Mouse (Mus musculus) forebrain, embryonic 10.5 days (tissue): ENCODE data around the gene Fam186a. TPM values are rescaled to one million over a fixed set of nuclear protein-coding genes. Genes with fewer than 3 reads are reported as not detected.
"Not testable (repeated sequence)": the region's sequence is repeated elsewhere in the genome, so short reads cannot be mapped to it uniquely, and the experiment has no call there.

Source experiments
- DNase-seq: peaks from one replicate; pipeline ENCODE4 v3.0.0-alpha.2; 2017; ENCODE audit warnings: low spot score; ENCODE audit errors: extremely low spot score
- H3K27ac ChIP-seq: fragments of 300-500 bp; sonication (generic); 2 replicates; pipeline ENCODE4 v1.5.1; 2016; ENCODE audit warnings: mild to moderate bottlenecking
- H3K27me3 ChIP-seq: fragments of 300-500 bp; sonication (generic); 2 replicates; pipeline ENCODE4 v1.6.1; 2016; ENCODE audit warnings: mild to moderate bottlenecking; ENCODE audit not compliant: poor library complexity, severe bottlenecking
- H3K36me3 ChIP-seq: fragments of 300-500 bp; sonication (generic); replicated peaks from 2 replicates; pipeline ENCODE4 v1.6.1; 2016; ENCODE audit warnings: mild to moderate bottlenecking, moderate library complexity
- H3K4me1 ChIP-seq: fragments of 300-500 bp; sonication (generic); 2 replicates; pipeline ENCODE4 v1.6.1; 2016
- H3K4me3 ChIP-seq: fragments of 300-500 bp; sonication (generic); 2 replicates; pipeline ENCODE4 v1.5.1; 2016; ENCODE audit warnings: mild to moderate bottlenecking, moderate library complexity
- H3K9me3 ChIP-seq: fragments of 300-500 bp; sonication (generic); 2 replicates; pipeline ENCODE4 v1.6.1; 2016; ENCODE audit warnings: mild to moderate bottlenecking, moderate library complexity
- WGBS: fragments of 180-500 bp; shearing (Covaris S2); methylation state at CpG from one replicate; pipeline ENCODE4 v1.1.7; 2016; 5-methylcytosine and 5-hydroxymethylcytosine counted together
- polyA plus RNA-seq: library from polyadenylated mRNA; unstranded; fragments of >200 nt; fragmentation: Nextera tagmentation; extraction: Ambion mirVana; gene quantifications from 2 replicates; pipeline ENCODE4 v1.2.1, GENCODE M21; 2016

The Fam186a gene
- polyA plus RNA-seq, 1 experiment from 2014 or later, result 0.01 TPM

- no peak for DNase-seq
- Histone ChIP-seq H3K27ac (no peak overlapping the region), H3K4me3 (no peak overlapping the region), H3K27me3 (no peaks in the 10 kb centered on the region), H3K4me1 (0 out of 2 replicates have a peak, but pooled peaks cover 3% of the 10 kb centered on the region), H3K9me3 (no peaks in the 10 kb centered on the region), H3K36me3 (no peaks in the 10 kb centered on the region)
- WGBS, result 95% methylated on average over 4 of the region's 4 CpGs
Observed at GRCm38 (mm10) chr15:99911785-99912184, 55.1 kb downstream of the Fam186a start.

DNA sequence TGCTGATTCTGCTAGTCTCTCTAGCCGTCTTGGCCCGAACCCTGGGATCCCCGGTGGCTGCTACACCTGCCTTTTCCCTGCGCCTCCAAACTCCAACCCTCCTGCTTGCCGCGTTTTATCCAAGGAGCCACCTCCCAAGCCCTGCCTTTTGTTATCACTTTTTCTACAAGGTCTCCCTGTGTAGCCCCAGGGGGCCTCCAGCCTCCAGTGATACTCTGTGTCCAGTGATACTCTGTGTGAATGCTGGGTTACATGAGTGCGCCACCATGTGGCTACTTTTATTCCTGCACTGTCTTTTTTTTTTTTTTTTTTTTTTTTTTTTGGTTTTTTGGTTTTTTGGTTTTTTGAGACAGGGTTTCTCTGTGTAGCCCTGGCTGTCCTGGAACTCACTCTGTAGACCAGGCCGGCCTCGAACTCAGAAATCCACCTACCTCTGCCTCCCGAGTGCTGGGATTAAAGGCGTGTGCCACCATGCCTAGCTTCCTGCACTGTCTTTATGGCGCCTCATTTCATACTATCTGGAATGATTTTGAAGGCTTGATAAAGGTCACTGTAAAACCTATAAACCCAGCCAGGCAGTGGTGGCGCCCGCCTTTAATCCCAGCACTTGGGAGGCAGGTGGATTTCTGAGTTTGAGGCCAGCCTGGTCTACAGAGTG is 57.4 kb downstream of the Fam186a start:
- H3K27ac ChIP-seq, H3K36me3 ChIP-seq, H3K9me3 ChIP-seq, H3K4me3 ChIP-seq, H3K4me1 ChIP-seq, H3K27me3 ChIP-seq: not testable (repeated sequence)
- peak; percentile 27 for DNase-seq
- 37% methylated on average over 14 of the region's 14 CpGs for WGBS

DNA sequence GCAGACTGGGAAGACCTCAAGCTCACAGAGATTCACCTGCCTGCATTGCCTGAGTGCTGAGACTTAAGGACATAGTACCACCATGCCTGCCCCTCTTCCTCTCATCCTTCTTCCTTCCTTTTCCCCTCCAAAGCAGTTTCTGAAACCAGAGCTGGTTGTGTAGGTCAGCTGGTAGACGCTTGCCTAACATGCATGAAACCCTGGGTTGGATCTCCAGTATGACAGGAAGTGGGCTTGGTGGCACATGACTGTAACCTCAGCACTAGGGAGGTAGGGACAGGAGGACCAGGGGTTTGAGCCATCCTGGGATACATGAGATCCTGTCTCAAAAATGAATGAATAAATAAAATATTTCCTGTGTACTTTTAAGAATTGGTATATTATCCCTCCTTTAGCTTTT is 59.3 kb downstream of the Fam186a start:
- H3K9me3 ChIP-seq, result no peaks in the 10 kb centered on the region
- H3K27ac ChIP-seq, result no peak overlapping the region
- H3K4me3 ChIP-seq, result no peak overlapping the region
- no peaks in the 10 kb centered on the region for H3K27me3 ChIP-seq
- no peaks in the 10 kb centered on the region for H3K36me3 ChIP-seq
- DNase-seq, result no peak
- H3K4me1 ChIP-seq, result 0 out of 2 replicates have a peak, but pooled peaks cover 3% of the 10 kb centered on the region
- 71% methylated on average over 1 of the region's 1 CpGs for WGBS

- H3K4me1 ChIP-seq, result 0 out of 2 replicates have a peak, but pooled peaks cover 3% of the 10 kb centered on the region
- no peak for DNase-seq
- no peaks in the 10 kb centered on the region for H3K9me3 ChIP-seq
- 86% methylated on average over 4 of the region's 4 CpGs for WGBS
- H3K27me3 ChIP-seq, result no peaks in the 10 kb centered on the region
- H3K36me3 ChIP-seq, result no peaks in the 10 kb centered on the region
- H3K4me3 ChIP-seq, result no peak overlapping the region
- no peak overlapping the region for H3K27ac ChIP-seq
Observed at GRCm38 (mm10) chr15:99907041-99907440, 59.8 kb downstream of the Fam186a start.

DNA sequence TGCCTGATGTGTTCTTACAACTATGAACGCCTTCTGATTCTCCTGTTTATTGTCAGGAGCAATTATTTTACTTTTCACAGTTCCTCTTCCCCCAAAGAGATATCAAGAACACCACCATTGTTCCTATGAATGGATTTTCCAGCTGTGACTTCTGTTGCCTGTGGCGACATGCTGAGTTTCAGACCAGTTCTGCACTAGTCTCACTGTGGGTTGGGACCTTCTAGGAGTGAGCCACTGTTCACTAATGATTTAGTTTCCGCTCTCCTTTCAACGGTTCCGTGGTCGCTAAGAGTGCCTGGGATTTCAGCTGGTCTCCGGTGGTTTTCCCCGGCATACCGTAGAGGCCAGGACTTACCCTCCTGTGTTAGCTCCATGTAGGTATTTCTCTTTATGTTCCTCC is 62.0 kb downstream of the Fam186a start:
- DNase-seq, result no peak
- WGBS, result 83% methylated on average over 9 of the region's 9 CpGs
- no peak overlapping the region for H3K27ac ChIP-seq
- H3K27me3 ChIP-seq, result no peaks in the 10 kb centered on the region
- no peak overlapping the region for H3K4me3 ChIP-seq
- no peaks in the 10 kb centered on the region for H3K9me3 ChIP-seq
- H3K36me3 ChIP-seq, result no peaks in the 10 kb centered on the region
- 0 out of 2 replicates have a peak, but pooled peaks cover 3% of the 10 kb centered on the region for H3K4me1 ChIP-seq

- Histone ChIP-seq H3K9me3 (no peaks in the 10 kb centered on the region), H3K4me1 (0 out of 2 replicates have a peak, but pooled peaks cover 2% of the 10 kb centered on the region), H3K36me3 (no peaks in the 10 kb centered on the region), H3K27me3 (no peaks in the 10 kb centered on the region), H3K27ac (no peak overlapping the region), H3K4me3 (no peak overlapping the region)
- 10% methylated on average over 4 of the region's 4 CpGs for WGBS
- peak; percentile 65 for DNase-seq
Observed at GRCm38 (mm10) chr15:99904333-99904732, 62.5 kb downstream of the Fam186a start.

DNA sequence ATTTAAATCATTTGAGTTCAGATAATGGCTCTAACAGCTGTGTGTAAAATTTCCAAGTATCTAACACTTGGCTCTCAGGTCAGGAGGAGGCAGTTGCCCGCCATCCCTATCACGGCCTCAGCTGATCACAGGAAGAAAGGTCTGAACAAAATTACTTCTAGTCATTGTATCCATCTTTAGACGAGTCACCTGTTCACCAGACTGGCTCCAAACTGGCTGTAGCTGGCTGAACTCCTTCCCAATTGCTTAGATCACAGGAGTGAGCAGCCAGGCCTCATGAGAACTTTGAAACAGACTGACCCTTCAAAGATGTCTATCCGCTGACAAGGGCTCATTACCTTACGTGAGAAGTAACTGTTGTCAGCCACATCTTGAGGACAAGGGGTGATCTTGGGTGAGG is 63.6 kb downstream of the Fam186a start:
- Histone ChIP-seq H3K4me3 (no peak overlapping the region), H3K27ac (no peak overlapping the region), H3K27me3 (no peaks in the 10 kb centered on the region), H3K4me1 (no peaks in the 10 kb centered on the region), H3K36me3 (no peaks in the 10 kb centered on the region), H3K9me3 (no peaks in the 10 kb centered on the region)
- WGBS, result 92% methylated on average over 5 of the region's 5 CpGs
- no peak for DNase-seq

- 94% methylated on average over 5 of the region's 5 CpGs for WGBS
- Histone ChIP-seq H3K27me3 (no peaks in the 10 kb centered on the region), H3K9me3 (no peaks in the 10 kb centered on the region), H3K27ac (no peak overlapping the region), H3K4me3 (no peak overlapping the region), H3K4me1 (no peaks in the 10 kb centered on the region), H3K36me3 (no peaks in the 10 kb centered on the region)
- DNase-seq, result no peak
Observed at GRCm38 (mm10) chr15:99902786-99903185, 64.1 kb downstream of the Fam186a start.

- no peak for DNase-seq
- no peaks in the 10 kb centered on the region for H3K9me3 ChIP-seq
- H3K27me3 ChIP-seq, result no peaks in the 10 kb centered on the region
- H3K27ac ChIP-seq, result no peak overlapping the region
- H3K4me1 ChIP-seq, result peaks cover 8% of the 10 kb centered on the region; the same call in 1 of the 2 replicates
- no peak overlapping the region for H3K4me3 ChIP-seq
- H3K36me3 ChIP-seq, result no peaks in the 10 kb centered on the region
Observed at GRCm38 (mm10) chr15:99896621-99897020, 70.2 kb downstream of the Fam186a start.

DNA sequence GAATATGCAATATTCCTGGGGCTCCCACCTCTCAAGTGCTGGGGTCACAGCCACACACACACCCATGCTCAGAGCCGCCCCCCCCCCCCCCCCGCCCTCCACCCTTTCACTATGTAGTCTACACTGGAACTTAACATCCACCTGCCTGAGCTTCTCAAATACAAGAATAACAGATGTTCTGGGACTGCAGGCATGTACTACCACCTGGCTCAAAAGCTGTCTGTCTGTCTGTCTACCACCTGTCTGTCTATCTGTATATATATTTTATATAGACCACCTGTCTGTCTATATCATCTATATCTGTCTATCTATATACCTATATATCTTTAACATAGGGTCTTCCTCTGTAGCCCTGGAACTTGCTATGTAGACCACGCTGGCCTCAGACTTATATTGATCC is 75.5 kb downstream of the Fam186a start:
- Histone ChIP-seq H3K4me1 (peaks cover 10% of the 10 kb centered on the region), H3K27ac (no peak overlapping the region), H3K9me3 (no peaks in the 10 kb centered on the region), H3K36me3 (no peaks in the 10 kb centered on the region), H3K27me3 (no peaks in the 10 kb centered on the region), H3K4me3 (no peak overlapping the region)
- 92% methylated on average over 1 of the region's 3 CpGs for WGBS
- no peak for DNase-seq

- Histone ChIP-seq H3K4me1 (peaks cover 10% of the 10 kb centered on the region), H3K9me3 (no peaks in the 10 kb centered on the region), H3K27ac (no peak overlapping the region), H3K4me3 (no peak overlapping the region), H3K27me3 (no peaks in the 10 kb centered on the region), H3K36me3 (no peaks in the 10 kb centered on the region)
- DNase-seq, result no peak
- 57% methylated on average over 19 of the region's 19 CpGs for WGBS
Observed at GRCm38 (mm10) chr15:99890412-99891236, 76.2 kb downstream of the Fam186a start.

GRCm38 (mm10) chr15:99889275-99889874 is 77.5 kb downstream of the Fam186a start:
- Histone ChIP-seq H3K4me3 (no peak overlapping the region), H3K27ac (no peak overlapping the region), H3K4me1 (peaks cover 10% of the 10 kb centered on the region), H3K27me3 (no peaks in the 10 kb centered on the region), H3K9me3 (no peaks in the 10 kb centered on the region), H3K36me3 (no peaks in the 10 kb centered on the region)
- WGBS, result 75% methylated on average over 8 of the region's 8 CpGs
- no peak for DNase-seq

- not testable (repeated sequence) for H3K27me3 ChIP-seq, H3K27ac ChIP-seq, H3K36me3 ChIP-seq, H3K4me3 ChIP-seq, H3K9me3 ChIP-seq, DNase-seq
- WGBS, result 86% methylated on average over 2 of the region's 2 CpGs
- peaks cover 10% of the 10 kb centered on the region for H3K4me1 ChIP-seq
Observed at GRCm38 (mm10) chr15:99887130-99887529, 79.7 kb downstream of the Fam186a start.
